Mouse (Mus musculus) ES-Bruce4 (cell line): ENCODE results near the gene Rsl24d1.

Experiments
- CTCF ChIP-seq: IDR thresholded peaks from one replicate; pipeline ENCODE4 v1.8.1; 2011; ENCODE audit warnings: low read depth, low read length
- POLR2A ChIP-seq: IDR thresholded peaks from one replicate; pipeline ENCODE4 v1.8.1; 2011; ENCODE audit warnings: low read length; ENCODE audit not compliant: insufficient read depth

- TF ChIP-seq POLR2A (no peak), CTCF (no peak)
Measured at GRCm38 (mm10) chr9:73154347-73154746, 41.1 kb downstream of the Rsl24d1 start.
